Mouse (Mus musculus) adrenal gland, postnatal 14 days (tissue): Measurements from ENCODE around the gene Pik3ap1. TPM values are rescaled to one million over a fixed set of nuclear protein-coding genes. Genes with fewer than 3 reads are reported as not detected.
"Not testable (repeated sequence)": the region's sequence is repeated elsewhere in the genome, so short reads cannot be mapped to it uniquely, and the experiment has no call there.

Source experiments
- DNase-seq: peaks from one replicate; pipeline ENCODE4 v3.0.0; 2021; ENCODE audit warnings: mixed read lengths
- total RNA-seq: library from RNA; stranded (reverse); gene quantifications from 2 replicates; pipeline ENCODE4 v1.2.3, GENCODE M21; 2021

Gene Pik3ap1
- total RNA-seq, 1 experiment from 2014 or later: 8.4 TPM

GRCm38 (mm10) chr19:41332228-41332627 is 52.7 kb downstream of the Pik3ap1 start:
- DNase-seq: peak; percentile 23

GRCm38 (mm10) chr19:41330401-41330800 is 54.5 kb downstream of the Pik3ap1 start:
- DNase-seq: no peak

- DNase-seq: no peak
Measured at GRCm38 (mm10) chr19:41329961-41330360, 54.9 kb downstream of the Pik3ap1 start.

GRCm38 (mm10) chr19:41328743-41329142 is 56.2 kb downstream of the Pik3ap1 start:
- DNase-seq: no peak

GRCm38 (mm10) chr19:41323813-41324212 is 61.1 kb downstream of the Pik3ap1 start:
- DNase-seq: no peak

- no peak for DNase-seq
Measured at GRCm38 (mm10) chr19:41323125-41323524, 61.8 kb downstream of the Pik3ap1 start.

GRCm38 (mm10) chr19:41321149-41321548 is 63.8 kb downstream of the Pik3ap1 start:
- DNase-seq: no peak

- DNase-seq: peak; percentile 76
Measured at GRCm38 (mm10) chr19:41317315-41318095, 67.4 kb downstream of the Pik3ap1 start.

GRCm38 (mm10) chr19:41314696-41315095 is 70.2 kb downstream of the Pik3ap1 start:
- DNase-seq: peak; percentile 44

GRCm38 (mm10) chr19:41313663-41314062 is 71.2 kb downstream of the Pik3ap1 start:
- DNase-seq: peak; percentile 29

- DNase-seq: not testable (repeated sequence)
Measured at GRCm38 (mm10) chr19:41312587-41312986, 72.3 kb downstream of the Pik3ap1 start.

- no peak for DNase-seq
Measured at GRCm38 (mm10) chr19:41312027-41312426, 72.9 kb downstream of the Pik3ap1 start.

- peak; percentile 64 for DNase-seq
Measured at GRCm38 (mm10) chr19:41310971-41311703, 73.8 kb downstream of the Pik3ap1 start.

GRCm38 (mm10) chr19:41303933-41304332 is 81.0 kb downstream of the Pik3ap1 start:
- peak; percentile 48 for DNase-seq

- no peak for DNase-seq
Measured at GRCm38 (mm10) chr19:41303433-41303832, 81.5 kb downstream of the Pik3ap1 start.

- peak; percentile 45 for DNase-seq
Measured at GRCm38 (mm10) chr19:41301856-41302255, 83.0 kb downstream of the Pik3ap1 start.

- no peak for DNase-seq
Measured at GRCm38 (mm10) chr19:41299446-41299845, 85.5 kb downstream of the Pik3ap1 start.

GRCm38 (mm10) chr19:41290952-41291619 is 93.8 kb downstream of the Pik3ap1 start:
- peak; percentile 59 for DNase-seq

- no peak for DNase-seq
Measured at GRCm38 (mm10) chr19:41288568-41288967, 96.3 kb downstream of the Pik3ap1 start.

- DNase-seq: no peak
Measured at GRCm38 (mm10) chr19:41287224-41287623, 97.7 kb downstream of the Pik3ap1 start.

GRCm38 (mm10) chr19:41284515-41284914 is 100.4 kb downstream of the Pik3ap1 start:
- no peak for DNase-seq

- no peak for DNase-seq
Measured at GRCm38 (mm10) chr19:41282718-41283117, 102.2 kb downstream of the Pik3ap1 start.

- DNase-seq: peak; percentile 32
Measured at GRCm38 (mm10) chr19:41282216-41282615, 102.7 kb downstream of the Pik3ap1 start.
